Mouse (Mus musculus): Measurements from ENCODE around the gene Trim12a. TPM values are rescaled to one million over a fixed set of nuclear protein-coding genes. Genes with fewer than 3 reads are reported as not detected.
A peak's percentile ranks its signal among the peaks of the same experiment; 100 is the strongest.
"Not testable (repeated sequence)": the region's sequence is repeated elsewhere in the genome, so short reads cannot be mapped to it uniquely, and the experiment has no call there.

Gene Trim12a
- polyA plus RNA-seq, 1 experiment from 2014 or later, result 10.1 TPM

DNA sequence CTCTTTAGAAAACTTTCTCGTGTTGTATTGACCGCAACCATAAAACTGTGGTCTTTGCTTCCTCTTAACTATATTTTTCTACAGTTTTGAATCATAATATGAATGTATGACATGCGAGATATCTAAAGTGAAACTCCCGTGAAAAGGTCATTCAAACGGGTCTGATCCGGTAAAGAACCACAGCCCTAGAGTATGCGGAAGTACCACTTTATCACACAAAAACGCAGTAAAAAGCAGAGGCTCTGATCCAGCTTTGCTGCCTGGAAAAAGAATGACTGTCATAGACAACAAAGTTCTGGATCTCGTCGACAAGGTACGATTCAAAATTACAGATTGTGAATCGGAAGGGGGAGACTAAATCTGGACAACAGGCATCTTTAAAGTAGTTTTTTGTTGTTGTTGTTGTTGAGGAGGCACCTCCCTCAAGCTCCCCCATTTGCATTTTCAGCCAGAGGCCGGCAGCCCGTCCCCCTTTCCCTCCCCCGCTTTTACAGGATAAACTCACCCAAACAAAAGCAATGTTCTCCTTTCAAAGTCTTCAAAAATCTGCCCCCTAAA lies 391 bp downstream of the Trim12a start:
- Histone ChIP-seq H3K4me2 (ENCODE audit: low read depth, low read length) (peak overlapping the region; percentile 62), H3K4me3 (ENCODE audit: low read length) (peak overlapping the region; percentile 68), H3K36me3 (ENCODE audit: control insufficient read depth, insufficient read depth) (no peaks in the 10 kb centered on the region), H3K27ac (ENCODE audit: low read length) (peak overlapping the region; percentile 76), H3K9ac (ENCODE audit: low read length) (peak overlapping the region; percentile 69), H3K4me1 (ENCODE audit: control insufficient read depth, insufficient read depth, low read length) (no peaks in the 10 kb centered on the region), H3K9me3 (replicated peaks; ENCODE audit: control insufficient read depth, low read length) (no peaks in the 10 kb centered on the region), H3K27me3 (ENCODE audit: control insufficient read depth, insufficient read depth, low read length) (no peaks in the 10 kb centered on the region)
- 5% methylated on average over 15 of the region's 15 CpGs for WGBS
- ATAC-seq (replicated peaks; ENCODE audit: extremely low read depth, insufficient read depth, low FRiP score), result peak; percentile 54; the same call in 1 of the 2 replicates

DNA sequence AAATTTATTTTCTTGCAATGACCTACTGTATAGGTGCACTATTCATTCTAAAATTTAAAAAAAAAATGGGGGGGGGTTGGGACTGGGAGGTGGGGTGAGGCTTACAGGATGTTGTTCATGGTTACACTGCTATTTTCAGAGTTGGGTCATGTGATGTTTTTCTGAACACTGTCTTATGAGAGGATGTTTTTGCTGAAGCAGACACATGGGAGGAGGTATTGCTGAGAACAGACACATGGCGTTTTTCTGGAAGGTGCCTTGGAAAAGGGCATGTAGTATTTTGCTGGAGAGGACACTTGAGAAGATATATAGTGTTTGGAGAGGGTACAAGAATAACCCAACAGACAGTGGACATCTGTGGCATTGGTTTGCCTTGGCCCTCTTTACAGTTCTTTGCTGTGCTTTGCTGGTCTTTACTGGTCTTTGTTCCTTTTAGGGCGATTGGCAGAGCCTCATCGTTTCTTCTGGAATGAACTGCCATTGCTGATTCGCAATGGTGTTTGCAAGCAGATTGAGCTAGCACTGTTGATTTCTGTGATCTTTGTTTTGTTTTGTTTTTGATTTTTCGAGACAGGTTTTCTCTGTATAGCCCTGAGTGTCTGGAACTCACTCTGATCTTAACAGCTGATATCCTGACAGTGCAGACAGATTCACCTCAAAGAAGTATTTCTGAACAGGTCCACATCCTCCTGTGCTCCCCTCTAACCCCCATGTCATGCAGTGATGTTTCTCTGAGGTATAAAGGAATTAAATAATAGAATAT lies 23.4 kb downstream of the Trim12a start:
- Histone ChIP-seq H3K27ac (ENCODE audit: low read length) (no peak overlapping the region), H3K9ac (ENCODE audit: low read length) (no peak overlapping the region), H3K27me3 (ENCODE audit: control insufficient read depth, insufficient read depth, low read length) (no peaks in the 10 kb centered on the region), H3K9me3 (replicated peaks; ENCODE audit: control insufficient read depth, low read length) (no peaks in the 10 kb centered on the region), H3K4me1 (ENCODE audit: control insufficient read depth, insufficient read depth, low read length) (no peaks in the 10 kb centered on the region), H3K36me3 (ENCODE audit: control insufficient read depth, insufficient read depth) (no peaks in the 10 kb centered on the region), H3K4me2 (ENCODE audit: low read depth, low read length) (no peak overlapping the region), H3K4me3 (ENCODE audit: low read length) (no peak overlapping the region)
- ATAC-seq (replicated peaks; ENCODE audit: extremely low read depth, insufficient read depth, low FRiP score), result no peak
- WGBS, result 74% methylated on average over 5 of the region's 5 CpGs

- no peaks in the 10 kb centered on the region for H3K9me3 ChIP-seq (replicated peaks; ENCODE audit: control insufficient read depth, low read length)
- H3K9ac ChIP-seq (ENCODE audit: low read length), result no peak overlapping the region
- H3K4me1 ChIP-seq (ENCODE audit: control insufficient read depth, insufficient read depth, low read length), result no peaks in the 10 kb centered on the region
- H3K27me3 ChIP-seq (ENCODE audit: control insufficient read depth, insufficient read depth, low read length), result no peaks in the 10 kb centered on the region
- ATAC-seq (replicated peaks; ENCODE audit: extremely low read depth, insufficient read depth, low FRiP score), result no peak
- H3K36me3 ChIP-seq (ENCODE audit: control insufficient read depth, insufficient read depth), result no peaks in the 10 kb centered on the region
- H3K4me2 ChIP-seq (ENCODE audit: low read depth, low read length), result no peak overlapping the region
- 70% methylated on average over 1 of the region's 1 CpGs for WGBS
- H3K4me3 ChIP-seq (ENCODE audit: low read length), result no peak overlapping the region
- H3K27ac ChIP-seq (ENCODE audit: low read length), result no peak overlapping the region
Observed at GRCm38 (mm10) chr7:104290641-104291040, 24.6 kb downstream of the Trim12a start.

GRCm38 (mm10) chr7:104287576-104288443 lies 27.5 kb downstream of the Trim12a start, which contains the start of gene Trim5:
Trim5 (minus strand) TSS chr7:104288094.
- 26% methylated on average over 14 of the region's 14 CpGs for WGBS

GRCm38 (mm10) chr7:104279361-104279760 lies 35.9 kb downstream of the Trim12a start:
- H3K9me3 ChIP-seq (replicated peaks; ENCODE audit: control insufficient read depth, low read length); H3K27ac ChIP-seq (ENCODE audit: low read length): not testable (repeated sequence)
- 59% methylated on average over 2 of the region's 3 CpGs for WGBS

More at GRCm38 (mm10) chr7:104287576-104288443, 27.5 kb downstream of the Trim12a start, which contains the start of gene Trim5:
- H3K27me3 ChIP-seq (ENCODE audit: control insufficient read depth, insufficient read depth, low read length); H3K4me1 ChIP-seq (ENCODE audit: control insufficient read depth, insufficient read depth, low read length); H3K27ac ChIP-seq (ENCODE audit: low read length); H3K36me3 ChIP-seq (ENCODE audit: control insufficient read depth, insufficient read depth); H3K9me3 ChIP-seq (replicated peaks; ENCODE audit: control insufficient read depth, low read length): not testable (repeated sequence)
- Histone ChIP-seq H3K4me2 (ENCODE audit: low read depth, low read length) (peak within 1 kb of the TSS; percentile 61), H3K4me3 (ENCODE audit: low read length) (peak within 1 kb of the TSS; percentile 53), H3K9ac (ENCODE audit: low read length) (peak within 1 kb of the TSS; percentile 42; the same call in 1 of the 2 replicates)
- ATAC-seq (replicated peaks; ENCODE audit: extremely low read depth, insufficient read depth, low FRiP score), result peak; percentile 97

DNA sequence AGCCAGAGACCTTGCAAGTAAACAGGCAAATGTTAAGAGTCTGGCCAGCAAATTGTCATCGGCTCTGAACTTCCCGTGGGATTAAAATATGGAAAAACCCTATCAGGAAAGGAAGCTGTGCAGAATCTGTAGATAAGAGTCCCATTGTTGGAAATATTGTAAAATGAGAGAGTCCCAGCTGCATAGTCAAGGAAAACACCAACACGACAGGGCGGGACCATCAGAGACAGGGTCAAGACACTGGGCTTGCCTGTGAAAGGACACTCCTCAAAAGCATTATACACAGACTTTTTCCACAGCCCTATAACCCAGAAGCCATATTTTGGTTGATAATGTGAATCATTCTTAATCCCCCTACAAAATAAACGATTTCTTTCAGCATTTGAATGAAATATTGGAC lies 49.9 kb downstream of the Trim12a start:
- not testable (repeated sequence) for H3K27ac ChIP-seq (ENCODE audit: low read length)

More at GRCm38 (mm10) chr7:104279361-104279760, 35.9 kb downstream of the Trim12a start:
- not testable (repeated sequence) for H3K27me3 ChIP-seq (ENCODE audit: control insufficient read depth, insufficient read depth, low read length); ATAC-seq (replicated peaks; ENCODE audit: extremely low read depth, insufficient read depth, low FRiP score); H3K4me2 ChIP-seq (ENCODE audit: low read depth, low read length); H3K36me3 ChIP-seq (ENCODE audit: control insufficient read depth, insufficient read depth); H3K9ac ChIP-seq (ENCODE audit: low read length); H3K4me3 ChIP-seq (ENCODE audit: low read length); H3K4me1 ChIP-seq (ENCODE audit: control insufficient read depth, insufficient read depth, low read length)

GRCm38 (mm10) chr7:104260380-104260779 lies 54.9 kb downstream of the Trim12a start:
- H3K4me3 ChIP-seq (ENCODE audit: low read length); H3K4me1 ChIP-seq (ENCODE audit: control insufficient read depth, insufficient read depth, low read length); H3K9me3 ChIP-seq (replicated peaks; ENCODE audit: control insufficient read depth, low read length); H3K36me3 ChIP-seq (ENCODE audit: control insufficient read depth, insufficient read depth); H3K4me2 ChIP-seq (ENCODE audit: low read depth, low read length); H3K27ac ChIP-seq (ENCODE audit: low read length); H3K27me3 ChIP-seq (ENCODE audit: control insufficient read depth, insufficient read depth, low read length); H3K9ac ChIP-seq (ENCODE audit: low read length); ATAC-seq (replicated peaks; ENCODE audit: extremely low read depth, insufficient read depth, low FRiP score): not testable (repeated sequence)
- WGBS, result 80% methylated on average over 4 of the region's 4 CpGs

More for the DNA sequence above, 49.9 kb downstream of the Trim12a start:
- H3K27me3 ChIP-seq (ENCODE audit: control insufficient read depth, insufficient read depth, low read length); H3K4me1 ChIP-seq (ENCODE audit: control insufficient read depth, insufficient read depth, low read length); H3K9me3 ChIP-seq (replicated peaks; ENCODE audit: control insufficient read depth, low read length); H3K9ac ChIP-seq (ENCODE audit: low read length); H3K4me3 ChIP-seq (ENCODE audit: low read length); H3K36me3 ChIP-seq (ENCODE audit: control insufficient read depth, insufficient read depth); H3K4me2 ChIP-seq (ENCODE audit: low read depth, low read length): not testable (repeated sequence)
- ATAC-seq (replicated peaks; ENCODE audit: extremely low read depth, insufficient read depth, low FRiP score), result peak; percentile 63
- WGBS, result 76% methylated on average over 2 of the region's 5 CpGs

Data from heart, embryonic 16.5 days (tissue).